Mouse (Mus musculus) limb, embryonic 14.5 days (tissue): ENCODE measurements at regions not wholly inside any gene's neighbourhood (a gene's known extent, or its start where the extent isn't known, plus 50 kb on each side); places are given as distances from the start of the nearest gene placed in this dataset.

Source experiments
- ATAC-seq: fragments of 200-750 bp; cut with Nextera tagmentation; 2 replicates; pipeline ENCODE4 v1.8.0; 2017; ENCODE audit warnings: low read depth, moderate number of reproducible peaks, moderate TSS enrichment; ENCODE audit not compliant: low FRiP score
- DNase-seq: peaks from one replicate; pipeline ENCODE4 v3.0.0-alpha.2; 2015; ENCODE audit warnings: low spot score
- H3K27ac ChIP-seq: fragments of 300-500 bp; sonication (generic); replicated peaks from 2 replicates; pipeline ENCODE4 v1.5.1; 2014; ENCODE audit warnings: low read depth, mild to moderate bottlenecking, low read length, moderate library complexity, mixed read lengths
- H3K27me3 ChIP-seq: fragments of 300-500 bp; sonication (generic); 2 replicates; pipeline ENCODE4 v1.6.1; 2014; ENCODE audit warnings: low read length, mixed read lengths; ENCODE audit not compliant: control insufficient read depth, insufficient read depth
- H3K36me3 ChIP-seq: fragments of 300-500 bp; sonication (generic); 2 replicates; pipeline ENCODE4 v1.6.1; 2014; ENCODE audit warnings: mild to moderate bottlenecking, low read length, moderate library complexity, mixed read lengths; ENCODE audit not compliant: control insufficient read depth, insufficient read depth
- H3K4me1 ChIP-seq: fragments of 300-500 bp; sonication (generic); 2 replicates; pipeline ENCODE4 v1.6.1; 2014; ENCODE audit warnings: antibody characterized with exemption, low read length, mixed read lengths; ENCODE audit not compliant: control insufficient read depth, insufficient read depth
- H3K4me2 ChIP-seq: fragments of 300-500 bp; sonication (generic); replicated peaks from 2 replicates; pipeline ENCODE4 v1.6.1; 2014; ENCODE audit warnings: low read depth, mild to moderate bottlenecking, low read length, moderate library complexity; ENCODE audit not compliant: severe bottlenecking
- H3K4me3 ChIP-seq: fragments of 300-500 bp; sonication (generic); replicated peaks from 2 replicates; pipeline ENCODE4 v1.5.1; 2014; ENCODE audit warnings: low read length
- H3K9ac ChIP-seq: fragments of 300-500 bp; sonication (generic); 2 replicates; pipeline ENCODE4 v1.6.1; 2014; ENCODE audit warnings: mild to moderate bottlenecking, low read depth, low read length, moderate library complexity; ENCODE audit not compliant: severe bottlenecking
- H3K9me3 ChIP-seq: fragments of 300-500 bp; sonication (generic); 2 replicates; pipeline ENCODE4 v1.6.1; 2016; ENCODE audit warnings: low read length; ENCODE audit not compliant: control insufficient read depth
- POLR2A ChIP-seq: fragments of 200-500 bp; IDR thresholded peaks from 2 replicates; pipeline ENCODE4 v1.8.0; 2012; ENCODE audit warnings: inconsistent platforms, mild to moderate bottlenecking, moderate library complexity, borderline replicate concordance; ENCODE audit not compliant: insufficient read depth, insufficient read length; ENCODE audit errors: extremely low read depth
- WGBS: fragments of 180-500 bp; shearing (Covaris S2); extraction: QIAGEN DNeasy Blood & Tissue Kit; methylation state at CpG from one replicate; pipeline ENCODE4 v1.1.7; 2014; 5-methylcytosine and 5-hydroxymethylcytosine counted together

DNA sequence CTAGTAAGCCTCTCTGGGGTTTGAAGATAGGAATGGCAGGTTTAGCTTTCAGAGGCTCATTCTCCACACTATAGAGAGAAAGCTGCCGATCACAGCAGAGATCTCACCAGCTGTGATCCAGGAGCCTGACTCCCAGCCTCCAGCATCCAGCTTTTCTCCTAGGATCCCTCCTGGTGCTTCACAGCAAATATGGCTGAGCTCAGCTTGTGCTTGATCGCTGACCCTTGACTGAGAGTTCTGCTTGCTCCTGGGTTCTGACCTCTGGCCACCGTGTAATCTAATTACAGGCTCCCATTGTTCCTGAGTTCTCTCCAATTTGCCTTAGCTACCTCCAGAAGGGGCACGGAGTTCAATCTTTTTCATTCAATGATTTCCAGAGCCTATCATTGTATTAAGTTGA is 111.1 kb upstream of the Zfand5 start:
- Histone ChIP-seq H3K4me3 (no peak overlapping the region), H3K27me3 (no peaks in the 10 kb centered on the region), H3K9me3 (no peaks in the 10 kb centered on the region), H3K27ac (no peak overlapping the region), H3K36me3 (no peaks in the 10 kb centered on the region), H3K4me2 (no peak overlapping the region), H3K9ac (no peak overlapping the region), H3K4me1 (0 out of 2 replicates have a peak, but pooled peaks cover under 1% of the 10 kb centered on the region)
- 51% methylated on average over 4 of the region's 4 CpGs for WGBS
- no peak for TF ChIP-seq POLR2A
- DNase-seq (no peak), ATAC-seq (no peak)

DNA sequence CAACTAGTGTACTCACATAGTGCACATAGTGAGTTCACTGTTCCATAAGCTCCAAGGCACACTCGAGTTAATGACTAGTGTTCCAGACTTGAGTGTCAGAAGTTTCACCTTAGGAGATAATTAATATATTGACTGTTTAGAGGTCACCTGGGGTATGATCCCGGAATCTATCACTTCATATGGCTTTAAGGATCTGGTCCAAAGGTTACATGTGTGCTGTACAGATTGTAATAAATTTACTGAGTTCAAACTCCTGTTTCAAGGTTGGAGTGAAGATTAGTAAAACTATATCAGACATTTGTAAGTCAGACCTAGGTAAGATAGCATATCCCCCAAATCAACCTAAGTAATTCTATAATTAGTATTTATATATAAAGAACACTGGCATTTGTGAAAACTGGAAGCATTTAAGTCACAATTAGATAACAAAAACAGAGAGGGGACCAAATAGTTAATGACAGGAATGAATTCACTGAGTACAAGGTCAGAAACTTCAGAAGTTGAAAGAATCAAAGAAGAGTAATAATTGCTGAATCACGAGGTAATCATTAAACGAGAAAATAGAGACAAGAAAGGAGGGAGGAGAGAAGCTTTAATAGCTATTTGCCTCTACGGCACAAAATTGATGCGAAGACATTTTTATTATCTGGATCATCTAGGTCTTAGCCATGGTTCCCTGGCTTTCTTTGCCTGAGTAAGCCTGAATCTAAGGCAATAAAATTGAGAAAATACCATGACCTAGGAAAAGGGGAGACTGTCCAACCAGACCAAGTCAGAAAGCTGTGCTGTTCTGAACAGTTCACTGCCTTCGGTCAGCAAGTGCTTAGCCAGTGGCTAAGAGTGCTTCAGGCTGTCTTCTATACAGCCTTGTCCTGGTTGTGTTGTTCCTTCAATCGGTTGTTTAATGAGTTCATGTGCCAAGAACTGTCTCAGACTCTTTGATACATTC is 112.6 kb upstream of the Zfand5 start:
- H3K4me3 ChIP-seq: no peak overlapping the region
- WGBS: 62% methylated on average over 8 of the region's 8 CpGs
- H3K4me1 ChIP-seq: no peaks in the 10 kb centered on the region
- H3K27me3 ChIP-seq: no peaks in the 10 kb centered on the region
- no peak overlapping the region for H3K4me2 ChIP-seq
- ATAC-seq (no peak), DNase-seq (no peak)
- no peaks in the 10 kb centered on the region for H3K9me3 ChIP-seq
- H3K9ac ChIP-seq: no peak overlapping the region
- H3K27ac ChIP-seq: no peak overlapping the region
- TF ChIP-seq POLR2A: no peak
- H3K36me3 ChIP-seq: no peaks in the 10 kb centered on the region

DNA sequence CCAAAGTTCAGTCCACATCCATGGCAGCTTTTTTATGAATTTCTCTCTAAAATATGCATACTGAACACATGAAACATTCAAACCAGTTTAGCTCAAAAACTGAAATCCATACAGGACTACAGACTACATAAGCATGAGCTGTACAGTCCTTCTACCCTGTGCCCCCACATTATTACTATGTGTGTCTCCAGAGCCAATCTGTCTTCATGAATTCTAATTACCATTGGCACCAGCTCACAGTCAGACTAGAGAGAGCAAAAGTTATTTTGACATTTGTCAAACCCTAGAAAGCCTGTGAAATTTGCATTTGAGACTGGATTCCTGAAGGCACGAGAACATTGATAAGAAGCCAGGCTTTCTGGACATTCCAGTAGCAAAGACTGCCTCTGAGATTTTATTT is 117.9 kb upstream of the Zfand5 start:
- ATAC-seq (no peak), DNase-seq (no peak)
- no peak overlapping the region for H3K4me3 ChIP-seq
- H3K36me3 ChIP-seq: no peaks in the 10 kb centered on the region
- 67% methylated on average over 1 of the region's 1 CpGs for whole genome bisulfite sequencing
- TF ChIP-seq POLR2A: no peak
- no peak overlapping the region for H3K4me2 ChIP-seq
- H3K27ac ChIP-seq: no peak overlapping the region
- H3K9ac ChIP-seq: no peak overlapping the region
- no peaks in the 10 kb centered on the region for H3K9me3 ChIP-seq
- H3K4me1 ChIP-seq: no peaks in the 10 kb centered on the region
- no peaks in the 10 kb centered on the region for H3K27me3 ChIP-seq

DNA sequence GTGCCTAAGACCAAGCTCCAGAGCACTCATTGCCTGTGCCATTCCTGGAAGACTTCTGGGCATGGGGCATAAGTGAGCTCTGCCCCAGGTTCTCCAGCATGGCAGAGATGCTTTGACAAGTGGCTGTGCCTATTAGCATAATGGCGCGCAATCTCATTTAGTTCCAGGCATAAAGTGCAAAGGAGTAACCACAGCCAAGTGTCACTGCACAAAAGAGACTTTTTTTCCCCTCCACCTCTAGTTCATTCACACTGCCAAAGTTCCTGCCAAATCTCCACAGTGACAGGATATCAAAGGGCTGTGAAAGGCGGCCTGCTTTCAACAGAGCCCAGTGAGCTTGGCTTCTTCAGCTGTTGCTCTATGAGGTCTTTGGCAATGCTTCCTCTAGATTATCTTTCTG is 120.1 kb upstream of the Zfand5 start:
- H3K27ac ChIP-seq: no peak overlapping the region
- DNase-seq: no peak
- H3K4me3 ChIP-seq: no peak overlapping the region
- no peak for TF ChIP-seq POLR2A
- ATAC-seq: no peak
- no peak overlapping the region for H3K4me2 ChIP-seq
- no peaks in the 10 kb centered on the region for H3K36me3 ChIP-seq
- WGBS: 83% methylated on average over 3 of the region's 3 CpGs
- no peaks in the 10 kb centered on the region for H3K4me1 ChIP-seq
- no peaks in the 10 kb centered on the region for H3K27me3 ChIP-seq
- H3K9me3 ChIP-seq: no peaks in the 10 kb centered on the region
- H3K9ac ChIP-seq: no peak overlapping the region

DNA sequence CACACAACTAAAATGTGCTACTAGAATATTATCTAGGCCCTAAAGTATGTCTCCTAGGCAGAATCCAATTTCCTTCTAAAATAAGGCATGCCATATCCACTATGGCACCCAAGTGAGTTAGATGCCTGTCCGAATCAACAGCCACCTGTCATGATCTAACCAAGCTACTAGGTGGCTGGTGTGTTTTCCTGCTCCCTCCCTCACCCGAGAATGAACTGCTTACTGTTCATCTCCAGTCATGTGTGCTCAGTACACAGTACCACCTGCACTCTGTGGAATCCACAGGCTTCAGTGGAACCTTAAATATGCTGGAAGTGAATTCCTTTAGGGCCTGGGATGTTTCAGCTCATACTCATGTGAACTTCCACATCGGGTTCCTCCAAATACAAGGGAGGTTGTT is 121.2 kb upstream of the Zfand5 start:
- Histone ChIP-seq H3K27me3 (no peaks in the 10 kb centered on the region), H3K4me3 (no peak overlapping the region), H3K4me1 (no peaks in the 10 kb centered on the region), H3K9ac (no peak overlapping the region), H3K36me3 (no peaks in the 10 kb centered on the region), H3K9me3 (no peaks in the 10 kb centered on the region), H3K27ac (no peak overlapping the region), H3K4me2 (no peak overlapping the region)
- 78% methylated on average over 3 of the region's 3 CpGs for WGBS
- DNase-seq (no peak), ATAC-seq (no peak)
- TF ChIP-seq POLR2A: no peak
